ENCODE assay signal across 8 mouse cellular contexts in the genomic region with DNA sequence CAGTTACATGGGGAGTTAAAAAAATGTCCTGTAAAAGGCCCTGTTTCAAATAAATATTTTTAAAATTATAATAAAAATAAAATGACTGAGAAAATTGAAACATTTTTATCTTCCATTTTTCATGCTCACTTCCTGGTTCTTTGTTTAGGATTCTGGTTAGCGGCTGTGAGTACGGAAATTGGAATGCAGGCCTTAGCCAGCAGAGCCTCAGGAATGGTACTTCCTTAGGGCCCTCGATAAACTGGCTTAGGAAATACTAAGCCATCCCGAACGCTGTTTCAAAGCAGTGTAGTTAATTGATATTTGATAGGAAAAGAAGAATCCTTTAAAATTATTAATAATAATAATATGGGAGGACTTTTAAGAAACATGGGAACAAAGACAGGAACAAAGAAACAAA. TPM values are rescaled to one million over a fixed set of nuclear protein-coding genes. Genes with fewer than 3 reads are reported as not detected.
DNase-seq lines count a peak whose midpoint lies in the region; ATAC-seq lines count a peak whose summit lies in the region.

No protein-coding gene starts in this region.

- H3K27me3 ChIP-seq in kidney, embryonic 15.5 days: no peaks in the 10 kb centered on the region
- no peaks in the 10 kb centered on the region for H3K27me3 ChIP-seq in hindbrain, embryonic 16.5 days (replicated peaks; ENCODE audit: control insufficient read depth, insufficient read depth, low read length)
- no peaks in the 10 kb centered on the region for H3K27me3 ChIP-seq in midbrain, embryonic 16.5 days (ENCODE audit: control insufficient read depth, insufficient read depth, low read depth, low read length)

- no peaks in the 10 kb centered on the region for H3K9me3 ChIP-seq in kidney, embryonic 15.5 days (replicated peaks)
- H3K9me3 ChIP-seq in hindbrain, embryonic 16.5 days (ENCODE audit: control insufficient read depth, low read length): no peaks in the 10 kb centered on the region
- no peaks in the 10 kb centered on the region for H3K9me3 ChIP-seq in midbrain, embryonic 16.5 days (replicated peaks; ENCODE audit: control insufficient read depth, low read length, poor library complexity, severe bottlenecking)

- H3K4me3 ChIP-seq in kidney, embryonic 15.5 days (replicated peaks): peak overlapping the region; percentile 43
- peak overlapping the region; percentile 43 for H3K4me3 ChIP-seq in hindbrain, embryonic 16.5 days (ENCODE audit: low read length)
- peak overlapping the region; percentile 38 for H3K4me3 ChIP-seq in midbrain, embryonic 16.5 days (ENCODE audit: low read depth, low read length)

- H3K27ac ChIP-seq in kidney, embryonic 15.5 days: peak overlapping the region; percentile 84
- peak overlapping the region; percentile 94 for H3K27ac ChIP-seq in hindbrain, embryonic 16.5 days (ENCODE audit: low read depth, low read length)
- H3K27ac ChIP-seq in midbrain, embryonic 16.5 days (ENCODE audit: low read length): peak overlapping the region; percentile 97

- no peak for ATAC-seq in kidney, embryonic 15.5 days (replicated peaks; ENCODE audit: low FRiP score)
- ATAC-seq in hindbrain, embryonic 16.5 days: no peak
- ATAC-seq in midbrain, embryonic 16.5 days: no peak

- H3K4me1 ChIP-seq in kidney, embryonic 15.5 days: peaks cover 16% of the 10 kb centered on the region; the same call in 1 of the 2 replicates
- no peaks in the 10 kb centered on the region; the same call in 1 of the 2 replicates for H3K4me1 ChIP-seq in hindbrain, embryonic 16.5 days (ENCODE audit: control insufficient read depth, insufficient read depth, low read depth, low read length)
- peaks cover 3% of the 10 kb centered on the region; the same call in 1 of the 2 replicates for H3K4me1 ChIP-seq in midbrain, embryonic 16.5 days (ENCODE audit: control insufficient read depth, insufficient read depth, low read length)

- DNase-seq in kidney, adult 18-20 months: no peak
- peak; percentile 53 for DNase-seq in embryo, embryonic 11 days
- no peak for DNase-seq in spleen, postnatal 36 days (ENCODE audit: low spot score in 2 of 2)
- DNase-seq in urinary bladder, postnatal 14 days (ENCODE audit: low spot score): no peak
- no peak for DNase-seq in right cerebral cortex, adult 18-20 months

- 12% methylated on average over 5 of the region's 5 CpGs for whole genome bisulfite sequencing in kidney, embryonic 15.5 days
- 7% methylated on average over 5 of the region's 5 CpGs for WGBS in hindbrain, embryonic 16.5 days
- WGBS in midbrain, embryonic 16.5 days: 2% methylated on average over 5 of the region's 5 CpGs

- no peaks in the 10 kb centered on the region for H3K36me3 ChIP-seq in kidney, embryonic 15.5 days
- no peaks in the 10 kb centered on the region for H3K36me3 ChIP-seq in hindbrain, embryonic 16.5 days (ENCODE audit: control insufficient read depth, insufficient read depth, low read length)
- H3K36me3 ChIP-seq in midbrain, embryonic 16.5 days (ENCODE audit: control insufficient read depth, insufficient read depth, low read length): no peaks in the 10 kb centered on the region

- peak overlapping the region; percentile 67 for H3K4me2 ChIP-seq in kidney, embryonic 15.5 days
- peak overlapping the region; percentile 61 for H3K4me2 ChIP-seq in hindbrain, embryonic 16.5 days (ENCODE audit: low read length)
- peak overlapping the region; percentile 63 for H3K4me2 ChIP-seq in midbrain, embryonic 16.5 days (ENCODE audit: low read length)

- peak overlapping the region; percentile 56 for H3K9ac ChIP-seq in kidney, embryonic 15.5 days
- H3K9ac ChIP-seq in hindbrain, embryonic 16.5 days (ENCODE audit: low read depth, low read length): peak overlapping the region; percentile 74
- peak overlapping the region; percentile 76 for H3K9ac ChIP-seq in midbrain, embryonic 16.5 days (ENCODE audit: low read depth, low read length)

RNA-seq across cellular contexts. Expression of a gene that starts 53.4 kb away (rescaled TPM):
- 1.9 and 2.2 TPM in 2 replicates for polyA plus RNA-seq in kidney, embryonic 15.5 days (2015; fragmentation: Nextera tagmentation; extraction: Ambion mirVana)
- 6.0 and 6.6 TPM in 2 replicates for polyA plus RNA-seq in hindbrain, embryonic 16.5 days (2015; fragmentation: Nextera tagmentation; extraction: Ambion mirVana)
- polyA plus RNA-seq in midbrain, embryonic 16.5 days (2015; fragmentation: Nextera tagmentation; extraction: Ambion mirVana): 8.9 and 9.6 TPM in 2 replicates
